Mouse (Mus musculus): ENCODE data around the gene Lef1.

Gene Lef1

GRCm38 (mm10) chr3:131198991-131199390 lies 88.7 kb downstream of the Lef1 start:
- no peak for DNase-seq

DNA sequence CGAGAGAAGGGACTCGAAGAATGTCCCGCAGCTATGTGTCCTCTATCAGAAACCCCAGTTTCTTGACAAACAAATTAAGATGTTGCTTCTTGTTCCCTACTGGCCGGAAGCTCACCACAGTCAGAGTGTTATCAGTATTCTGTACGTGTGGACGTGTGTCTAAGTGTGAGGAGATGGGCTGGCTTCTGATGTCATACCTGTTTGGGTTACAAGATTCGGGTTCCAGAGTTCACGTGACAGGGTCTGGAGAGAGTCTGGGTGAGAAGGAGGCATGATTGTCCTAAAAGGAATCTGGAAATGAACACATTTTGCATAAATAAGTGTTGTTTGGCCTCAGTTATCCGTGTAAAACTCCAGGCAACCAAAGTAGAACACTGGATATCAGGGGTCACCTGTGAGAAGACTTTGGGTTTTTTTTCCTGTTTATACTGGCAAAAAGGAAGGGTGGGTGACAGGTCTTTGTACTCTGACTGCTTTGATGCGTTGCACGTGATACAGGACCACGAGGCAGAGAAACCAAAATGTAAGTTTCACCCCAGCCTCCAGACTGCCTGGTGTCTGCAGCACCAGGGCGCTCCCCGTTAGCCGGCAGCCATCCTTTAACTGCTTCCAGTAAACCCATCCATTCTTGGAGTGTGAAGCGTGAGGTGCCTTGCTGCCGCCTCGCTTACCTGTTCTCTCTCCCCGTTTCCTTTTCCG lies 89.5 kb downstream of the Lef1 start:
- DNase-seq, result no peak

GRCm38 (mm10) chr3:131202311-131202710 lies 92.0 kb downstream of the Lef1 start:
- no peak for DNase-seq

- DNase-seq, result no peak
Observed at GRCm38 (mm10) chr3:131207846-131208245, 97.6 kb downstream of the Lef1 start.

DNA sequence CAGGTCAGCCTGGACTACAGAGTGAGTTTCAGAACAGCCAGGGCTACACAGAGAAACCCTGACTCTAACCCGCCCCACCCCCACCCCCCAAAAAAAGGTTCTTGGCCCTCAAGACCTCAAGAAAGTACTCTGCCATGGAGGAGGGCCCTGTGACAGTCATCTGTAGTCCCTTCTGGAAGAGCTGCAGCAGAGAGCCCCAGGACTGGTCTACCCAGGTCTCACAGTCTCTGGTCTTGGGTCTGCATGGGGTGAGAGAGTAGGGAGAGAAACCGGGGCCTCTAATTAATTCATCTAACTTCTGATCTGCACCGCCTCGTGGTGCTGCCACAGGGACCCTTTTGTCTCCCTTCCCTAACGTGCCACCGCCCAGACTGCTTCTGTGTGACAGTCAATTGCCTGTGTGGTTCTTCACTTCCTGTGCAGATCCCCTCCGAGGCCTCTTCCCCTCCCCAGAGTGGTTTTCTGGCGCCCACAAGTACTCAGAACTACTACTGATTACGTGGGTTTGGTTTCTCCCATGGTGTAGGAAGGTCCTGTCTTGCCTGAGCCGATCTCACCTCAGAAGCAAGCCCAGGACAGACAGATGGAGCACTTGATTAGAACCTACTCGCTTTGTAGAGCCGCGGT lies 98.1 kb downstream of the Lef1 start:
- no peak for DNase-seq

DNA sequence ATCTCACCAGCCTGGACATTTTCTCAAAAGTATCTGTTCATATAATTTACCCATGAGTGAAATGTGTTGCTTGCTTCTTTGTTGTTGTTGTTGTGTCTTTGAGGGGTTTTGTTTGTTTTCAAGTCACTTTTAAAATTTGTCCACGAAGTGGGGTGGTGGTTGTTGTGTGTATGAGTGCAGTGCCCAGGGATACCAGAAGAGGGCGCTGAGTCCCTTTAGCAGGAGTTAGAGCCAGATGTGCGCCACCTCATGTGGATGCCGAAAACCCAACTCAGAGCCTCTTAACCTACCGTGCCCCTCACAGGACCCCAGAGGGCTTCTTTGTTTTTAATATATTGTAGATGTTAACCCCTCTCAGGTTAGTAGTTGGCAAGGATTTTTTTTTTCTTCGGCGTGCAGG lies 101.9 kb downstream of the Lef1 start:
- no peak for DNase-seq

DNA sequence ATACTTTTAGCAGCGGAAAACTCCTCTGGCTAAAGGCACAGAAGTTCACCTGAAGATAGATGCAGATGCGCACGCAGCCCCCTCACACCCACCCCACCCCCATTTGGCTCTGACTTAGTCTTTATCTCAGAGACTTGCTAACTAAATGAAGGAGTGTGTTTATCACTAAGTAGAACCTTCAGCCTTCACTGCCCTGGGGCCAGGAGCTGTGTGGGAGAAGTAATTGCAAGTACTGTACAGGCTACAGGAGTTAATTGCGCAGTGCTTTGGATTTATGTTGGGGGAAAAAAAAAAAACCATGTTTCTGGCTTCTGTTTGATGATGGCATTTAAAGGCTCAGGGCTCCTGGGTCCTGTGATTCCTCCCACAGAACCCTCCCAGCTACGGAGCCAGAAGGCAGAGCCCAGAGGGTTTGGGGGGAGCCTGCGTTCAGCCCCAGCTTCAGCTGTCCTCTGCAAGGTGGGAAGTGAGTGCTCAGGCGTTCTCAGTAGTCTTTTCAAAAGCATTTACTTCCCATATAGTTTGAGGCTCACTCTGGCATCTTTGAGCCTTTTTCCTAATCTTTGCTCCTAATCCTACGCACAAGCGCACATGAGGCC lies 103.9 kb downstream of the Lef1 start:
- no peak for DNase-seq

DNA sequence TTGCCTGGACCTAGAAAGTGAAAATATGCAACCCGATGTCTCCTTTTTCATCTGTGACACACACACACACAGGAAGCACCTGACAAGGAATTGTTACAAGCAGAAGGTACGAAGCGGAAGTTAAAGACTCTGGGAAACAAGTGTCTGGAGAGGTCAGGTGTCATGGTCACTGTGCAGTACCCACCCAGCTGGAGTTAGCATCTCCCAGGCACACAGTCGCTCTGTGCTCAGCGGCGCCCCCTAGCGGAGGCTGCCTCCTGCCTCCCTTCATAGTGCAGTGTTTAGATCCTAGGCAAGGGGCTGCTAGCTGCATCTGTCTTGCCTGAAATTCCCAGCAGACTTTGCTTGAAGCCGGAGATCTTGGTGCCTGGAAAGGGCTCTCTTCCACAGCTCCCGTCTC lies 104.6 kb downstream of the Lef1 start:
- no peak for DNase-seq

- no peak for DNase-seq
Observed at GRCm38 (mm10) chr3:131218636-131219390, 108.5 kb downstream of the Lef1 start.

- no peak for DNase-seq
Observed at GRCm38 (mm10) chr3:131228083-131228482, 117.8 kb downstream of the Lef1 start.

DNA sequence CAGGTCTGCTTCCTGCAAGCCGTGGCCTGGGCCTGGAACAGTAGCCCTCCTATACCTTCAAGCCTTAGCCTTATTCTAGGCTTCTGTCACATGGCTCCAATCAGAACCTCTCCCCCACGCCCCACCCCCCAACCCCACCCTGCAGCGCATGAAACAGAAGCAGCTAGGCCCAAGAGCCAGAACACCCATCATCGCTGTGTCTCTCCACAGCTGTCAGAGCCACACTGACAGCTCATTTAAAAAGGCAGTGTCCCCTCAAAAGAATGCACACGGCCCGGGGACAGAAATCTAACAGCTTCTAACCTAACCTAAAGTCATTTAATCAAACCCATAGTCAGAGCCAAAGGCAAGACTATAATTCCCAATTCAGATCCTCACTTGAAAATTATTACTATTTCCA lies 126.8 kb downstream of the Lef1 start:
- DNase-seq, result no peak

DNA sequence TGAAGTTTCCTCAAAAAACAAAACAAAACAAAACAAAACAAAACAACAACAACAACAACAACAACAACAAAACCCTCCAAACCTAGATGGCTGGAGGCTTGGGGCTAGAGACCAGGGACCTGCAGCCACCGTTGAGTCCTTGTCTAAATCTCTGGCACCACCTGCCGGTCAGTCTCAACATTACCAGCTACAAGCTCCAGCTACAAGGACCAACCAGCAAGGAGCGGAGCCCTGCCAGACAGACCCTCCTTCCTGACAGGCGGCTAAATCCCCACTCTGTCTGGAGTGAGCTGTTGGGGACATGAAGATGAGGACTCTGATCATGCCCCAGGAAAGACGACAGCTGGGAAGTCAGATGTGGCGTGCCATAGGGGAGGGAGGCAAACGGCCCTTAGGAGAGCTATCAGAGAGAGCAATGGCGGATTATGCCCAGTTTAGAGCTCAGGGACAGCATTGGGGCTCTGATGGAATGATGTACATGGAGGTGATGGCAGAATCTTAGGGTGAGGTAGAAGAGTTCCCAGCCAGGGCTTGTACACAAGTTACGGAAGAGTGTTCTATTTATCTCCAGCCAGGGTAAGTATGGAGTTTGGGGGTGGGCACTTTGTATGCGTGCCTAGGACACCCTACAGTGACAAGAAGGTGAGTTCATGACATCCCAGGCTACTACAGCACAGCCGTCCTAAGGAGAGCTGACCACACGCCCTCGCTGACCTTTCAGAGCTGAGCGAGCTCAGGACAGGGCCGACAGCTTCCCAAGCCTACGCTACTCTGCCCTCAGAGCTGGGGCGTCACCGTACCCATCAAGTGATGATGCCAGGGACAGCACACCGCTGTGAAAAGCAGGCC lies 127.7 kb downstream of the Lef1 start:
- DNase-seq, result peak; percentile 52

- DNase-seq, result peak; percentile 32
Observed at GRCm38 (mm10) chr3:131245766-131246578, 135.7 kb downstream of the Lef1 start.

GRCm38 (mm10) chr3:131246579-131247046 lies 136.3 kb downstream of the Lef1 start:
- no peak for DNase-seq

- DNase-seq, result no peak
Observed at GRCm38 (mm10) chr3:131247447-131247846, 137.2 kb downstream of the Lef1 start.

GRCm38 (mm10) chr3:131247851-131248250 lies 137.6 kb downstream of the Lef1 start:
- DNase-seq, result no peak

- no peak for DNase-seq
Observed at GRCm38 (mm10) chr3:131248444-131248843, 138.2 kb downstream of the Lef1 start.

DNA sequence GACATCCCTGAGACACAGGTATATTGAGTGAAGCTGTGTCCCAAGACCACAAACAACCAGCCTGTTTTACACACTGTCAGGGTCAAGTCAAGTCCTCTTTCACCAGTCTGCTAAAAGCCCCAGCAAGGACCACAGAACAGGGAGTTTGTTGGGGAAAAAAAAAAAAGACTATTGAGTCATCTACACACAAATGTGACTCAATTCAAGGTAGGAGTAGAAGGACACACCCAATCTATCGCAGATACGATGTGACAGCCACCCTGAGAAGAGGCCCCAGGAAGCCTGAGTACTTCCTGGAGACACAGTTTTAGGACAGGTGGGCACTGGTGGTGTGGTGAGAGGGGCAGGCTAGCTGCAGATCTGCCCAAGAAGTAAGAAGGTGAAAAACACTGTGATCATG lies 140.0 kb downstream of the Lef1 start:
- no peak for DNase-seq

GRCm38 (mm10) chr3:131250978-131251377 lies 140.7 kb downstream of the Lef1 start:
- DNase-seq, result no peak

- DNase-seq, result no peak
Observed at GRCm38 (mm10) chr3:131251601-131252000, 141.3 kb downstream of the Lef1 start.

DNA sequence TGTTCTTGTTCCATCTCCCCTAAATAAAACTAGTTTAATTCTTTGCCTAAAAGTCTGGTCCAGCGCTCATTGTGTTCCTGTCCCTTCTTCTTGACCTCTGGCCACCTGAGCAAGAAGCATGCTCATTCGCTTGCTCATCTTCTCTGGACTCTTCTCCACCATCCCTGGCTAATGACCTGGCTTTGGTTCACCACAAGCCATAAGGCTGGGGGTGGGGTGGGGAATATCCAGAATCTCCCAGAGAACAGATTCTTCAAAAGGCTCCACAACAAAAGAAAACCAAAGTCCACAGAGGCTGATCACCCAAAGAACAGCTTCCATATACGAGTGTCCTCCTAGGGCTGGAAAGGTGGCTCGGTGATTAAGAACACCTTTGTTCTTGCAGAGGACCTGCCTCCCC lies 144.7 kb downstream of the Lef1 start:
- DNase-seq, result no peak

Measured in layer of hippocampus, adult 9-11 months (tissue).